Mouse (Mus musculus) layer of hippocampus, adult 11-12 months (tissue): ENCODE data around the gene Igsf9b.

Experiments
- DNase-seq: peaks from one replicate; pipeline ENCODE4 v3.0.0; 2022; ENCODE audit warnings: low spot score

Igsf9b gene

GRCm38 (mm10) chr9:27289543-27290308, 9.3 kb upstream of the Igsf9b start:
- DNase-seq, result no peak

GRCm38 (mm10) chr9:27294380-27294779, 4.6 kb upstream of the Igsf9b start:
- DNase-seq, result no peak

GRCm38 (mm10) chr9:27299286-27300187, 533 bp downstream of the Igsf9b start:
- DNase-seq, result no peak

- no peak for DNase-seq
These were observed 1.2 kb downstream of the Igsf9b start for GRCm38 (mm10) chr9:27300188-27300691.

- DNase-seq, result no peak
These were observed 1.7 kb downstream of the Igsf9b start for GRCm38 (mm10) chr9:27300698-27301097.

- no peak for DNase-seq
These were observed 2.5 kb downstream of the Igsf9b start for GRCm38 (mm10) chr9:27301486-27301885.

- no peak for DNase-seq
These were observed 3.3 kb downstream of the Igsf9b start for GRCm38 (mm10) chr9:27302291-27302690.

- no peak for DNase-seq
These were observed 4.8 kb downstream of the Igsf9b start for GRCm38 (mm10) chr9:27303571-27304484.

- peak; percentile 34 for DNase-seq
These were observed 5.6 kb downstream of the Igsf9b start for GRCm38 (mm10) chr9:27304485-27305102.

GRCm38 (mm10) chr9:27305502-27305901, 6.5 kb downstream of the Igsf9b start:
- DNase-seq, result no peak

- no peak for DNase-seq
These were observed 7.6 kb downstream of the Igsf9b start for GRCm38 (mm10) chr9:27306642-27307041.

GRCm38 (mm10) chr9:27307265-27307664, 8.3 kb downstream of the Igsf9b start:
- DNase-seq, result peak; percentile 30

GRCm38 (mm10) chr9:27308045-27308444, 9.0 kb downstream of the Igsf9b start:
- no peak for DNase-seq

- no peak for DNase-seq
These were observed 9.6 kb downstream of the Igsf9b start for GRCm38 (mm10) chr9:27308561-27308960.

- DNase-seq, result no peak
These were observed 11.0 kb downstream of the Igsf9b start for GRCm38 (mm10) chr9:27310005-27310404.

- DNase-seq, result no peak
These were observed 14.4 kb downstream of the Igsf9b start for GRCm38 (mm10) chr9:27313427-27313826.

- no peak for DNase-seq
These were observed 22.3 kb downstream of the Igsf9b start for GRCm38 (mm10) chr9:27321267-27321666.

- DNase-seq, result no peak
These were observed 23.3 kb downstream of the Igsf9b start for GRCm38 (mm10) chr9:27322277-27322676.

- DNase-seq, result no peak
These were observed 24.4 kb downstream of the Igsf9b start for GRCm38 (mm10) chr9:27323412-27323811.

- DNase-seq, result peak; percentile 77
These were observed 26.9 kb downstream of the Igsf9b start for GRCm38 (mm10) chr9:27325920-27326319.

- DNase-seq, result no peak
These were observed 28.6 kb downstream of the Igsf9b start for GRCm38 (mm10) chr9:27327558-27327957.
